9 mouse cellular contexts compared by ENCODE assay signal in genomic region chr2:131044354-131044852, GRCm38 (mm10). TPM values are rescaled to one million over a fixed set of nuclear protein-coding genes. Genes with fewer than 3 reads are reported as not detected.
DNase-seq lines count a peak whose midpoint lies in the region; ATAC-seq and TF ChIP-seq lines count a peak whose summit lies in the region.
"Had no signal": no experiment of that assay in that cellular context is flagged by ENCODE, and none has a peak within 500 bp of the region (broad histone marks: within the 10 kb centered on the region; RNA-seq: fewer than 3 reads in every experiment).

No protein-coding gene starts in this region.

- H3K4me2 ChIP-seq in neural tube, embryonic 12.5 days (replicated peaks), result 0 out of 2 replicates have a peak overlapping the region, but pooled peaks have one; percentile 12
- H3K4me2 ChIP-seq in hindbrain, embryonic 16.5 days (ENCODE audit: low read length), result peak overlapping the region; percentile 36; the same call in 1 of the 2 replicates

- H3K4me3 ChIP-seq in kidney, adult 2 months (ENCODE audit: insufficient read depth, low read depth, low read length), result no peak overlapping the region
- no peak overlapping the region for H3K4me3 ChIP-seq in neural tube, embryonic 12.5 days
- H3K4me3 ChIP-seq in hindbrain, embryonic 16.5 days (ENCODE audit: low read length), result no peak overlapping the region
- H3K4me3 ChIP-seq: erythroblast, embryonic 14.5 days had no signal

- WGBS in kidney, adult 2 months, result 19% methylated on average over 7 of the region's 7 CpGs
- 19% methylated on average over 7 of the region's 7 CpGs for whole genome bisulfite sequencing in neural tube, embryonic 12.5 days
- WGBS in hindbrain, embryonic 16.5 days, result 13% methylated on average over 7 of the region's 7 CpGs

- H3K9me3 ChIP-seq in neural tube, embryonic 12.5 days, result no peaks in the 10 kb centered on the region
- H3K9me3 ChIP-seq in hindbrain, embryonic 16.5 days (ENCODE audit: control insufficient read depth, low read length), result no peaks in the 10 kb centered on the region

- intact Hi-C loops in left cerebral cortex, postnatal 36 days (cut with DNase I), result no loop called here

- ATAC-seq in neural tube, embryonic 12.5 days (ENCODE audit: low FRiP score, low read depth), result no peak
- ATAC-seq in hindbrain, embryonic 16.5 days, result no peak

- H3K27ac ChIP-seq in kidney, adult 2 months (ENCODE audit: insufficient read depth, low read depth, low read length), result no peak overlapping the region
- no peak overlapping the region for H3K27ac ChIP-seq in neural tube, embryonic 12.5 days
- H3K27ac ChIP-seq in hindbrain, embryonic 16.5 days (ENCODE audit: low read depth, low read length), result no peak overlapping the region

- H3K9ac ChIP-seq in neural tube, embryonic 12.5 days, result no peak overlapping the region
- no peak overlapping the region for H3K9ac ChIP-seq in hindbrain, embryonic 16.5 days (ENCODE audit: low read depth, low read length)

- TF ChIP-seq POLR2A in kidney, adult 2 months (IDR thresholded peaks at IDR 0.05; ENCODE audit: low read depth, low read length), result no peak

- peak; percentile 20 for DNase-seq in kidney, adult 2 months
- no peak for DNase-seq in kidney, postnatal 10 days
- DNase-seq in neural tube, embryonic 10.5 days (ENCODE audit: extremely low spot score, low spot score), result no peak
- DNase-seq in left cerebral cortex, postnatal 36 days (ENCODE audit: low spot score in 2 of 2), result no peak
- no peak for DNase-seq in spleen, postnatal 4 days (ENCODE audit: low spot score in 2 of 2)
- DNase-seq: left cerebral cortex, postnatal 4 days had no signal

- TF ChIP-seq CTCF in kidney, adult 2 months (conservative IDR thresholded peaks at IDR 0.05; ENCODE audit: insufficient read depth, insufficient read length, low read depth, low read length), result 0 out of 2 replicates have a peak, but pooled peaks have one; percentile 14

- H3K27me3 ChIP-seq in kidney, adult 2 months (replicated peaks; ENCODE audit: control insufficient read depth, insufficient read depth, low read length), result no peaks in the 10 kb centered on the region
- peaks cover 38% of the 10 kb centered on the region for H3K27me3 ChIP-seq in neural tube, embryonic 12.5 days (replicated peaks)
- H3K27me3 ChIP-seq in hindbrain, embryonic 16.5 days (replicated peaks; ENCODE audit: control insufficient read depth, insufficient read depth, low read length), result peaks cover 8% of the 10 kb centered on the region; the same call in 1 of the 2 replicates

- no peaks in the 10 kb centered on the region for H3K36me3 ChIP-seq in kidney, adult 2 months (ENCODE audit: control insufficient read depth, insufficient read depth, low read length)
- no peaks in the 10 kb centered on the region for H3K36me3 ChIP-seq in neural tube, embryonic 12.5 days
- H3K36me3 ChIP-seq in hindbrain, embryonic 16.5 days (ENCODE audit: control insufficient read depth, insufficient read depth, low read length), result no peaks in the 10 kb centered on the region

- H3K4me1 ChIP-seq in kidney, adult 2 months (ENCODE audit: control insufficient read depth, insufficient read depth, low read length), result peaks cover 2% of the 10 kb centered on the region; the same call in 1 of the 2 replicates
- peaks cover 19% of the 10 kb centered on the region for H3K4me1 ChIP-seq in neural tube, embryonic 12.5 days
- H3K4me1 ChIP-seq in hindbrain, embryonic 16.5 days (ENCODE audit: control insufficient read depth, insufficient read depth, low read depth, low read length), result peaks cover 11% of the 10 kb centered on the region

RNA-seq across cellular contexts. Expression of gene Gfra4, which starts 1.5 kb away (rescaled TPM):
- 7.1 and 7.2 TPM in 2 replicates for polyA plus RNA-seq in kidney, adult 2 months (2012; rRNA removed)
- polyA plus RNA-seq in neural tube, embryonic 12.5 days (2016; fragmentation: Nextera tagmentation; extraction: Ambion mirVana), result 9.6 and 11.9 TPM in 2 replicates
- polyA plus RNA-seq in hindbrain, embryonic 16.5 days (2015; fragmentation: Nextera tagmentation; extraction: Ambion mirVana), result 48.4 and 53.5 TPM in 2 replicates
- total RNA-seq in left cerebral cortex, postnatal 36 days (2021), result 10 to 100 TPM; 53.5 to 65.7 TPM
- polyA plus RNA-seq: erythroblast, embryonic 14.5 days had no signal

RNA-seq across cellular contexts. Expression of gene Adam33, which starts 19.2 kb away (rescaled TPM):
- polyA plus RNA-seq in kidney, adult 2 months (2012; rRNA removed), result 3.3 and 4.1 TPM in 2 replicates
- polyA plus RNA-seq in neural tube, embryonic 12.5 days (2016; fragmentation: Nextera tagmentation; extraction: Ambion mirVana), result 0.98 and 1.2 TPM in 2 replicates
- polyA plus RNA-seq in hindbrain, embryonic 16.5 days (2015; fragmentation: Nextera tagmentation; extraction: Ambion mirVana), result 1.6 and 2.3 TPM in 2 replicates
- 1 to 10 TPM; 4.9 to 9.0 TPM for total RNA-seq in left cerebral cortex, postnatal 36 days (2021)

RNA-seq across cellular contexts. Expression of gene Siglec1, which starts 42.2 kb away (rescaled TPM):
- 1.5 and 7.5 TPM in 2 replicates for polyA plus RNA-seq in kidney, adult 2 months (2012; rRNA removed)
- polyA plus RNA-seq in neural tube, embryonic 12.5 days (2016; fragmentation: Nextera tagmentation; extraction: Ambion mirVana), result 0.11 and 0.13 TPM in 2 replicates
- polyA plus RNA-seq in hindbrain, embryonic 16.5 days (2015; fragmentation: Nextera tagmentation; extraction: Ambion mirVana), result 0.15 and 0.24 TPM in 2 replicates
- total RNA-seq in left cerebral cortex, postnatal 36 days (2021), result under 1 TPM; 0.32 to 0.75 TPM
